Mouse (Mus musculus): ENCODE data around the gene Ifna12.
"Not testable (repeated sequence)": the region's sequence is repeated elsewhere in the genome, so short reads cannot be mapped to it uniquely, and the experiment has no call there.

Gene Ifna12

GRCm38 (mm10) chr4:88603276-88603675 lies at the start of gene Ifna12:
TSS of gene Ifna12 (minus strand) at chr4:88603376.
- no peak for DNase-seq (ENCODE audit: extremely low read depth, low read depth, low spot score)

- DNase-seq (ENCODE audit: extremely low read depth, low read depth, low spot score), result no peak
Measured at GRCm38 (mm10) chr4:88644359-88644758, 41.2 kb upstream of the Ifna12 start, which contains the start of gene Ifna13. TSS of gene Ifna13 (minus strand) at chr4:88644459.

GRCm38 (mm10) chr4:88642526-88642925 lies 39.4 kb upstream of the Ifna12 start:
- no peak for DNase-seq (ENCODE audit: extremely low read depth, low read depth, low spot score)

DNA sequence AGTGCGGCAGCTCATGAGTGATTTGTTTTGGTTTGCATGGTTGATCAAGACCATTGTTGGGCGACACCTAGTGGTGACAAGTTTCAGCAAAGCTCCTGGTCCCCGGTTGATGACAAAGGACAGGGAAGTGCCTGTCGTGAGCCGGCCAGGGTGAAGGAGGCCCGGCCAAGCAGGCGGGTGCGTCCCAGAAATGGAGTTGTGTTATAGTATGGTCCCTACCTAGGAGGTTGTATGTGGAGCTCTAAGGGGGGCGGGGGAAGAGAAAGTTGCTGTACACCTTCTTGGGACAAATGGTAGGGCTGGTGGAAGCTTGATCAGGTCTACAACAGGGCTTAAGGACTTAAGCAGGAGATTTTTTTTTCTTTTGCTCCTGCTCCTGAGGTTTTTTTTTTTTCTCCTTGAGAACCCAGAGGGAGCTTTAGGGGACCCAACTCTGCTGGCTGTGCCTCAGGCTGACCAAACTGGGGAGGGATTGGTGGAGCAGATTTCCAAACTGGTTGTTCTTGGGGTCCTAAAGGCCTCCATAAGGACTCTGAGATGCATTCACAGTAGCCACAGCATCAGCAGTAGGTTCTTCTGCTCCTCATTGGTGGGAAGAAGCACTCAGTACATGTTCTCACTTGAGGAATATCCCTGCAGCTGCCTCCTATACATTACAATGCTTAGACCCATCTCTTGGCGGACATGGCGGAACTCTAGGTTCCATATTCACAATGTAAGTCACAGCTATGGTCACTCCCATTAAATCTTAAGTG lies 38.1 kb upstream of the Ifna12 start:
- DNase-seq (ENCODE audit: extremely low read depth, low read depth, low spot score), result peak; percentile 58

DNA sequence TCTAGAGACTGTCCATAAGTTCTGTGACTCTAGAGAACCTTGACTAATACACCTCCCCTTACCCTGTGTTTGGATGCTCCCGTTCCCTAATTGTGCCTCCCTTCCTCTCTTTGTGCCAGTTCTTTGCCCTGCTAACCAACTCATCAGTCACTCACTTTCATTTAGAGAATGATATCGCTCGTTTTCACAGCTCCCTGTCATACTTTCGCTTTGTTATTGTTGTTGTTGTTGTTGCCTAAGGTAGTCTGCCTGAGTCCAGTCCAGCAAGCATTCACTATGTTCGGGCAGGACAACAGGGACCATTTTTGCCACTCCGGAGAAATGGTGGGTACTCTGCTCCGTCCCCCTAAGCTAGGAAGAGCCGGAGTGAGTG lies 37.5 kb upstream of the Ifna12 start:
- DNase-seq (ENCODE audit: extremely low read depth, low read depth, low spot score), result no peak

DNA sequence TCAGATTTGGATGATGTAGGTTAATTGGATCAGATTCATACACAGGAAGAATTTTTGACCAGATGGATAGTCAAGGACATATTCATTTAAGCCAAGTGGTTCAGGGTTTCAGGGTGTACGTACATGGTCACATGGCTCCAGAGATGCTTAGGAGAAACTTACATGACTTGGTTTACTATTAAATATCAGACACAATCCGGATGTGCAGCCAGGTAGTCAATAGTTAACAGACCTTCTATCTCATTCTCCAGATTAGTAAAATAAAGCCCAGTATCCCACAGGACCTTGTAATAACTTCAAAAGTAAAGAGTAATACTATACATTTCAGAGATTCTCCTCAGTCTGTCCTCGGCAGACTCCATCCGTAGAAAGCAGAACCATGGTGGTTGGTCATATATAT lies 31.1 kb upstream of the Ifna12 start, which contains the start of gene C87499:
Gene C87499 (minus strand): TSS at position 101 of the 400 bp plus-strand sequence.
- no peak for DNase-seq (ENCODE audit: extremely low read depth, low read depth, low spot score)

- DNase-seq (ENCODE audit: extremely low read depth, low read depth, low spot score), result no peak
Measured at GRCm38 (mm10) chr4:88592285-88592684, 10.9 kb downstream of the Ifna12 start, which contains the start of gene Ifna9. TSS of gene Ifna9 (minus strand) at chr4:88592385.

DNA sequence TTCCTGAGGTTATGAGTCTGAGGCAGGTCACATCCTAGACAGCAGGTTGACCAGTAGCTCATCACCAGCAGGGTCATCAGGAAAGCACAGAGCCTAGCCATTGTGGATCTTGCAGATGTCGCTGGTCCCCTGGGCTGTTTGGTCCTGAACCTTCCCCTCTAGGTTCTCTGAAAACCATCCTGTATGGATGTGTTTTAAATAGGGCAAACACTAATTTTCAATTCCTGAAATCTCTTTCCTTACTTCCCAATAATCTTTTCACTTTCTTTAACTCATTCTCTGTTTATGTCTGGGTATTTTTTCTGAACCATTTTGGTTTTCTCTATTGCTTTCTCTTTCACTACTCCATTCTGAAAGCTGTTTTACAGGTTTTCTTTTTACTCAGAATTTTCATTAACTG lies 31.5 kb downstream of the Ifna12 start, which contains the start of gene Ifna14:
Gene Ifna14 (minus strand): TSS at position 101 of the 400 bp plus-strand sequence.
- DNase-seq (ENCODE audit: extremely low read depth, low read depth, low spot score), result no peak

DNA sequence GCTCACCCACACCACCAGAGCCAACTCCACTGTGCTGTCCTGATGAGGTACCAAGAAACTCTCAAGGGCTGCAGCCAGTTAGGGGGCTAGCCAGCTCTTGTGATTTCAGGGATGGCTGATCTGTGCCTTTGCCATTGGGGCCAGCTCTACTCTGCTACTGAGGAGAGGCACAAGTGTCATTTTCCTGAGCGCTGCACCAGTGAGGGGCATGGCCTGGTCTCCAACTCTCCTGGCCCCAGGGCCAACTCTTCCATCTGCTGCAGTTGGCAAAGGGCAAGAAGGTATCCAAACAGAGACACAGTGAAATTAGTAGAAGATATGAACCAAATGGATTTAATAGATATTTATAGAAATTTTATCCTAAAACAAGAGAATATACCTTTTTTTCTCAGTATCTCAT lies 41.4 kb downstream of the Ifna12 start:
- DNase-seq (ENCODE audit: extremely low read depth, low read depth, low spot score), result no peak

GRCm38 (mm10) chr4:88558145-88558544 lies 45.0 kb downstream of the Ifna12 start, which contains the start of gene Ifna15:
TSS of gene Ifna15 (minus strand) at chr4:88558245.
- not testable (repeated sequence) for DNase-seq (ENCODE audit: extremely low read depth, low read depth, low spot score)
